ENCODE assay signal across 9 mouse cellular contexts in the genomic region with DNA sequence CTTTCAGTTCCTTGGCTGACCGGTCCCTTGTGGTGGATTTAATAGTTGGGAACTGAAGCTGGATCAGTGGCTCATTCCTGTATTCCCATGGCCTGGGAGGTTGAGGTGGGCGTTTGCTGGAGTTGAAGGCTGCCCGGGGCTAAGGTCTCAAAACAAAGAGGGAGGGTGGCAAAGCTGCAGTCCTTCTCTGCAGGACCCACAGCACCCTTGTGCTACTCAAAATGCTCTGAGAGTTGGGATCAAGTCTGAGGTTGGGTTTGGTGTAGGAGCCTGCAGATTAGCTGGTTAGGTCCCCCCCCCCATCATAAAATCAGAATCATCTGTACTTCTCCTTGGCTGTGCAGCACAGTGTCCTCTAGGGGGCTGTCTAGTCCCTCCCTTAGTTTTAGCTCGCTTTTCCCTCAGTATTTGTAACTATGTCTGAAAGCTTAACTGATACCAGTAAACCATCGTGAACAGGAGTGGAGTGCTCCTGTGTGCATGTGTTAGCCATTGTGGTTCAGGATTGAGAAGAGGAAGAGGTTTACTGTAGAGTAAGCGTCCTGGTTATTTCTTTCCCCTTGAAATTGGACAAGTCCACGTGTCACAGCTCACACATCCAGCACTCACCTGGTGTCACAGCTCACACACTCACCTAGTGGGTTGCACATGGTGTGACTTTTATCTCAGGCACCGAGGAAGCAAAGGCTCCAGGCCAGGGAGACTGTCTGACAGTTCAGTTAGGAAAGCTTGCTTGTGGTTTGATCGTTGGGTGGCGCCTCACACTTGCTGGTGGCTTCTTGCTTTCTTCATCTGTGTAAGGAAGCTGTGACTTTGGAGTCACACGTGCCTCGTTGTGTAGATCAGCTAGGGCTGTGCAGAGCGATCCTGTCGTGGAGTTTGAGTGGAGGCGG. TPM values are rescaled to one million over a fixed set of nuclear protein-coding genes. Genes with fewer than 3 reads are reported as not detected.
DNase-seq lines count a peak whose midpoint lies in the region; ATAC-seq lines count a peak whose summit lies in the region.
"Had no signal": no experiment of that assay in that cellular context is flagged by ENCODE, and none has a peak within 500 bp of the region (broad histone marks: within the 10 kb centered on the region; RNA-seq: fewer than 3 reads in every experiment).

No protein-coding gene starts in this region.

- no peaks in the 10 kb centered on the region for H3K27me3 ChIP-seq in forebrain, embryonic 10.5 days (ENCODE audit: poor library complexity, severe bottlenecking)
- H3K27me3 ChIP-seq in forebrain, embryonic 11.5 days (ENCODE audit: control insufficient read depth, insufficient read depth, low read length), result no peaks in the 10 kb centered on the region
- no peaks in the 10 kb centered on the region for H3K27me3 ChIP-seq in embryonic facial prominence, embryonic 13.5 days
- no peaks in the 10 kb centered on the region for H3K27me3 ChIP-seq in liver, embryonic 13.5 days

- peaks cover 49% of the 10 kb centered on the region for H3K4me1 ChIP-seq in forebrain, embryonic 10.5 days
- peaks cover 23% of the 10 kb centered on the region for H3K4me1 ChIP-seq in forebrain, embryonic 11.5 days (replicated peaks; ENCODE audit: control insufficient read depth, insufficient read depth, low read length)
- H3K4me1 ChIP-seq in embryonic facial prominence, embryonic 13.5 days, result peaks cover 37% of the 10 kb centered on the region
- H3K4me1 ChIP-seq in liver, embryonic 13.5 days (replicated peaks), result peaks cover 50% of the 10 kb centered on the region

- H3K9me3 ChIP-seq in forebrain, embryonic 10.5 days, result no peaks in the 10 kb centered on the region
- H3K9me3 ChIP-seq in forebrain, embryonic 11.5 days (ENCODE audit: control insufficient read depth, low read length), result no peaks in the 10 kb centered on the region
- no peaks in the 10 kb centered on the region for H3K9me3 ChIP-seq in embryonic facial prominence, embryonic 13.5 days
- H3K9me3 ChIP-seq in liver, embryonic 13.5 days (replicated peaks), result no peaks in the 10 kb centered on the region

- H3K9ac ChIP-seq in forebrain, embryonic 11.5 days (ENCODE audit: low read length), result no peak overlapping the region
- peak overlapping the region; percentile 37; the same call in 1 of the 2 replicates for H3K9ac ChIP-seq in embryonic facial prominence, embryonic 13.5 days
- peak overlapping the region; percentile 12; the same call in 1 of the 2 replicates for H3K9ac ChIP-seq in liver, embryonic 13.5 days

- no peak overlapping the region for H3K4me2 ChIP-seq in forebrain, embryonic 11.5 days (ENCODE audit: low read depth, low read length, severe bottlenecking)
- H3K4me2 ChIP-seq in embryonic facial prominence, embryonic 13.5 days, result peak overlapping the region; percentile 94; the same call in 1 of the 2 replicates
- H3K4me2 ChIP-seq in liver, embryonic 13.5 days, result peak overlapping the region; percentile 97

- H3K36me3 ChIP-seq in forebrain, embryonic 10.5 days (replicated peaks), result peaks cover 83% of the 10 kb centered on the region
- H3K36me3 ChIP-seq in forebrain, embryonic 11.5 days (ENCODE audit: control insufficient read depth, insufficient read depth, low read length), result peaks cover 59% of the 10 kb centered on the region
- H3K36me3 ChIP-seq in embryonic facial prominence, embryonic 13.5 days, result peaks cover 80% of the 10 kb centered on the region
- peaks cover 82% of the 10 kb centered on the region for H3K36me3 ChIP-seq in liver, embryonic 13.5 days

- no peak overlapping the region for H3K27ac ChIP-seq in forebrain, embryonic 10.5 days
- no peak overlapping the region for H3K27ac ChIP-seq in forebrain, embryonic 11.5 days (ENCODE audit: low read depth, low read length)
- H3K27ac ChIP-seq in embryonic facial prominence, embryonic 13.5 days, result no peak overlapping the region
- H3K27ac ChIP-seq in liver, embryonic 13.5 days, result no peak overlapping the region

- H3K4me3 ChIP-seq in forebrain, embryonic 10.5 days, result peak overlapping the region; percentile 85; the same call in 1 of the 2 replicates
- H3K4me3 ChIP-seq in forebrain, embryonic 11.5 days (ENCODE audit: low read depth, low read length), result no peak overlapping the region
- H3K4me3 ChIP-seq in embryonic facial prominence, embryonic 13.5 days, result peak overlapping the region; percentile 4; the same call in 1 of the 2 replicates
- peak overlapping the region; percentile 92; the same call in 1 of the 2 replicates for H3K4me3 ChIP-seq in liver, embryonic 13.5 days (replicated peaks)

- 90% methylated on average over 15 of the region's 15 CpGs for WGBS in forebrain, embryonic 10.5 days
- 87% methylated on average over 15 of the region's 15 CpGs for WGBS in forebrain, embryonic 11.5 days
- 77% methylated on average over 15 of the region's 15 CpGs for WGBS in embryonic facial prominence, embryonic 13.5 days
- 71% methylated on average over 15 of the region's 15 CpGs for WGBS in liver, embryonic 13.5 days (ENCODE audit: insufficient replicate concordance)

- ATAC-seq in forebrain, embryonic 11.5 days (replicated peaks; ENCODE audit: low FRiP score), result no peak
- ATAC-seq in embryonic facial prominence, embryonic 13.5 days (ENCODE audit: insufficient number of reproducible peaks, insufficient read depth, low FRiP score, low TSS enrichment, low read depth), result no peak
- ATAC-seq in liver, embryonic 13.5 days (ENCODE audit: low read depth), result no peak

- no peak for DNase-seq in forebrain, embryonic 10.5 days (ENCODE audit: extremely low spot score, low spot score)
- DNase-seq in forebrain, embryonic 11.5 days (ENCODE audit: low spot score), result no peak
- DNase-seq in 416B (ENCODE audit: low read depth), result peak; percentile 64
- no peak for DNase-seq in liver, embryonic 13.5 days
- peak; percentile 49 for DNase-seq in thymus, postnatal 4 days
- DNase-seq in left cerebral cortex, adult 18-20 months (ENCODE audit: low spot score in 2 of 2), result no peak
- DNase-seq in layer of hippocampus, adult 8-10 months (ENCODE audit: low spot score in 2 of 2), result no peak

RNA-seq across cellular contexts. Expression of gene Ddx39b, which starts 4.4 kb away (rescaled TPM):
- 757 and 759 TPM in 2 replicates for polyA plus RNA-seq in forebrain, embryonic 10.5 days (2016; fragmentation: Nextera tagmentation; extraction: Ambion mirVana)
- polyA plus RNA-seq in forebrain, embryonic 11.5 days (2014; fragmentation: Nextera tagmentation; extraction: Ambion mirVana), result 717 and 756 TPM in 2 replicates
- 498 and 543 TPM in 2 replicates for polyA plus RNA-seq in embryonic facial prominence, embryonic 13.5 days (2015; fragmentation: Nextera tagmentation; extraction: Ambion mirVana)
- 208 and 220 TPM in 2 replicates for polyA plus RNA-seq in liver, embryonic 13.5 days (2015; fragmentation: Nextera tagmentation; extraction: Ambion mirVana)
- total RNA-seq in left cerebral cortex, adult 18-20 months (2021), result 100 to 1,000 TPM; 201 to 213 TPM
- total RNA-seq in layer of hippocampus, adult 8-10 months (2022), result 100 to 1,000 TPM; 216 to 231 (median 222) TPM

RNA-seq across cellular contexts. Expression of gene Nfkbil1, which starts 10.4 kb away (rescaled TPM):
- polyA plus RNA-seq in forebrain, embryonic 10.5 days (2016; fragmentation: Nextera tagmentation; extraction: Ambion mirVana), result 10.0 and 11.5 TPM in 2 replicates
- 4.3 and 5.5 TPM in 2 replicates for polyA plus RNA-seq in forebrain, embryonic 11.5 days (2014; fragmentation: Nextera tagmentation; extraction: Ambion mirVana)
- 10.4 and 12.0 TPM in 2 replicates for polyA plus RNA-seq in embryonic facial prominence, embryonic 13.5 days (2015; fragmentation: Nextera tagmentation; extraction: Ambion mirVana)
- 3.9 and 4.4 TPM in 2 replicates for polyA plus RNA-seq in liver, embryonic 13.5 days (2015; fragmentation: Nextera tagmentation; extraction: Ambion mirVana)
- 10 to 100 TPM; 11.6 to 14.9 TPM for total RNA-seq in left cerebral cortex, adult 18-20 months (2021)
- total RNA-seq in layer of hippocampus, adult 8-10 months (2022), result 10 to 100 TPM; 12.9 to 16.4 (median 14.9) TPM

RNA-seq across cellular contexts. Expression of gene Atp6v1g2, which starts 12.5 kb away (rescaled TPM):
- 7.0 and 7.7 TPM in 2 replicates for polyA plus RNA-seq in forebrain, embryonic 10.5 days (2016; fragmentation: Nextera tagmentation; extraction: Ambion mirVana)
- 12.1 and 14.2 TPM in 2 replicates for polyA plus RNA-seq in forebrain, embryonic 11.5 days (2014; fragmentation: Nextera tagmentation; extraction: Ambion mirVana)
- polyA plus RNA-seq in embryonic facial prominence, embryonic 13.5 days (2015; fragmentation: Nextera tagmentation; extraction: Ambion mirVana), result 3.9 and 4.1 TPM in 2 replicates
- polyA plus RNA-seq in liver, embryonic 13.5 days (2015; fragmentation: Nextera tagmentation; extraction: Ambion mirVana), result 0.76 and 1.3 TPM in 2 replicates
- total RNA-seq in left cerebral cortex, adult 18-20 months (2021), result 100 to 1,000 TPM; 587 to 598 TPM
- total RNA-seq in layer of hippocampus, adult 8-10 months (2022), result 100 to 1,000 TPM; 592 to 630 (median 612) TPM

RNA-seq across cellular contexts. Expression of gene H2-D1, which starts 16.6 kb away (rescaled TPM):
- 57.8 and 58.6 TPM in 2 replicates for polyA plus RNA-seq in forebrain, embryonic 10.5 days (2016; fragmentation: Nextera tagmentation; extraction: Ambion mirVana)
- polyA plus RNA-seq in forebrain, embryonic 11.5 days (2014; fragmentation: Nextera tagmentation; extraction: Ambion mirVana), result 45.8 and 51.2 TPM in 2 replicates
- 28.7 and 30.7 TPM in 2 replicates for polyA plus RNA-seq in embryonic facial prominence, embryonic 13.5 days (2015; fragmentation: Nextera tagmentation; extraction: Ambion mirVana)
- 74.5 and 77.7 TPM in 2 replicates for polyA plus RNA-seq in liver, embryonic 13.5 days (2015; fragmentation: Nextera tagmentation; extraction: Ambion mirVana)
- 10 to 100 TPM; 26.2 to 33.1 TPM for total RNA-seq in left cerebral cortex, adult 18-20 months (2021)
- total RNA-seq in layer of hippocampus, adult 8-10 months (2022), result 100 to 1,000 TPM in 2 of 4 experiments, 10 to 100 TPM in 2; 23.2 to 135 (median 64.4) TPM

RNA-seq across cellular contexts. Expression of gene Gm16181, which starts 25.3 kb away (rescaled TPM):
- polyA plus RNA-seq in forebrain, embryonic 10.5 days (2016; fragmentation: Nextera tagmentation; extraction: Ambion mirVana), result 0.53 TPM in 1 of 2 replicates, not detected in the other
- polyA plus RNA-seq in forebrain, embryonic 11.5 days (2014; fragmentation: Nextera tagmentation; extraction: Ambion mirVana), result 0.85 TPM in 1 of 2 replicates, not detected in the other
- polyA plus RNA-seq in embryonic facial prominence, embryonic 13.5 days (2015; fragmentation: Nextera tagmentation; extraction: Ambion mirVana), result not detected in 2 replicates
- 0.36 TPM in 1 of 2 replicates, not detected in the other for polyA plus RNA-seq in liver, embryonic 13.5 days (2015; fragmentation: Nextera tagmentation; extraction: Ambion mirVana)
- not detected for total RNA-seq in left cerebral cortex, adult 18-20 months (2021)
- not detected for total RNA-seq in layer of hippocampus, adult 8-10 months (2022)
- total RNA-seq: hematopoietic stem cell, adult 5-6 weeks had no signal

Comparison
In these comparisons a context has a peak if more than half of its experiments do, and no peak if none do; other contexts are left out.
1. DNase-seq: peak in 416B (single experiment) and thymus, postnatal 4 days (single experiment); none in forebrain, embryonic 10.5 days (single experiment), forebrain, embryonic 11.5 days (single experiment), liver, embryonic 13.5 days (single experiment), left cerebral cortex, adult 18-20 months (0 of 2) and layer of hippocampus, adult 8-10 months (0 of 2).